Mouse (Mus musculus): ENCODE results near the gene Fos. TPM values are rescaled to one million over a fixed set of nuclear protein-coding genes. Genes with fewer than 3 reads are reported as not detected.

Fos gene
- total RNA-seq, 2 experiments from 2014 or later = 6.5 to 69.9 TPM

- peak; percentile 55 for DNase-seq (ENCODE audit: low spot score)
Measured at GRCm38 (mm10) chr12:85487545-85488141, 14.0 kb downstream of the Fos start.

GRCm38 (mm10) chr12:85489232-85489886, 15.7 kb downstream of the Fos start:
- DNase-seq (ENCODE audit: low spot score) = peak; percentile 56

- DNase-seq (ENCODE audit: low spot score) = no peak
Measured at GRCm38 (mm10) chr12:85490096-85490820, 16.6 kb downstream of the Fos start.

GRCm38 (mm10) chr12:85490991-85491390, 17.3 kb downstream of the Fos start:
- DNase-seq (ENCODE audit: low spot score) = no peak

- DNase-seq (ENCODE audit: low spot score) = peak; percentile 65
Measured at GRCm38 (mm10) chr12:85492084-85492645, 18.5 kb downstream of the Fos start.

- DNase-seq (ENCODE audit: low spot score) = no peak
Measured at GRCm38 (mm10) chr12:85496336-85496735, 22.6 kb downstream of the Fos start.

GRCm38 (mm10) chr12:85496755-85497154, 23.1 kb downstream of the Fos start:
- DNase-seq (ENCODE audit: low spot score) = peak; percentile 71

GRCm38 (mm10) chr12:85497310-85498135, 23.8 kb downstream of the Fos start:
- DNase-seq (ENCODE audit: low spot score) = peak; percentile 71

GRCm38 (mm10) chr12:85499001-85499400, 25.3 kb downstream of the Fos start:
- DNase-seq (ENCODE audit: low spot score) = no peak

- no peak for DNase-seq (ENCODE audit: low spot score)
Measured at GRCm38 (mm10) chr12:85502682-85503081, 29.0 kb downstream of the Fos start.

GRCm38 (mm10) chr12:85508235-85508634, 34.5 kb downstream of the Fos start:
- DNase-seq (ENCODE audit: low spot score) = peak; percentile 47

GRCm38 (mm10) chr12:85510013-85510412, 36.3 kb downstream of the Fos start:
- no peak for DNase-seq (ENCODE audit: low spot score)

GRCm38 (mm10) chr12:85513789-85514447, 40.2 kb downstream of the Fos start:
- DNase-seq (ENCODE audit: low spot score) = no peak

GRCm38 (mm10) chr12:85514958-85515357, 41.3 kb downstream of the Fos start:
- no peak for DNase-seq (ENCODE audit: low spot score)

- DNase-seq (ENCODE audit: low spot score) = no peak
Measured at GRCm38 (mm10) chr12:85515865-85516264, 42.2 kb downstream of the Fos start.

GRCm38 (mm10) chr12:85517339-85517738, 43.6 kb downstream of the Fos start:
- DNase-seq (ENCODE audit: low spot score) = no peak

GRCm38 (mm10) chr12:85518009-85518408, 44.3 kb downstream of the Fos start:
- no peak for DNase-seq (ENCODE audit: low spot score)

- DNase-seq (ENCODE audit: low spot score) = no peak
Measured at GRCm38 (mm10) chr12:85519553-85519952, 45.9 kb downstream of the Fos start.

GRCm38 (mm10) chr12:85521101-85521500, 47.4 kb downstream of the Fos start:
- no peak for DNase-seq (ENCODE audit: low spot score)

GRCm38 (mm10) chr12:85521673-85522072, 48.0 kb downstream of the Fos start:
- DNase-seq (ENCODE audit: low spot score) = peak; percentile 42
